Mouse (Mus musculus) adrenal gland, postnatal 10 days (tissue): ENCODE data around the gene Kcna7. TPM values are rescaled to one million over a fixed set of nuclear protein-coding genes. Genes with fewer than 3 reads are reported as not detected.
"Not testable (repeated sequence)": the region's sequence is repeated elsewhere in the genome, so short reads cannot be mapped to it uniquely, and the experiment has no call there.

ENCODE experiments used
- DNase-seq: peaks from one replicate; pipeline ENCODE4 v3.0.0; 2021; ENCODE audit warnings: mixed read lengths
- total RNA-seq, 2 experiments: library from RNA; stranded (reverse); gene quantifications; 2 replicates each; pipeline ENCODE4 v1.2.3; 2021

The Kcna7 gene
- total RNA-seq, 2 experiments from 2014 or later, result 0.75 to 2.6 TPM

DNA sequence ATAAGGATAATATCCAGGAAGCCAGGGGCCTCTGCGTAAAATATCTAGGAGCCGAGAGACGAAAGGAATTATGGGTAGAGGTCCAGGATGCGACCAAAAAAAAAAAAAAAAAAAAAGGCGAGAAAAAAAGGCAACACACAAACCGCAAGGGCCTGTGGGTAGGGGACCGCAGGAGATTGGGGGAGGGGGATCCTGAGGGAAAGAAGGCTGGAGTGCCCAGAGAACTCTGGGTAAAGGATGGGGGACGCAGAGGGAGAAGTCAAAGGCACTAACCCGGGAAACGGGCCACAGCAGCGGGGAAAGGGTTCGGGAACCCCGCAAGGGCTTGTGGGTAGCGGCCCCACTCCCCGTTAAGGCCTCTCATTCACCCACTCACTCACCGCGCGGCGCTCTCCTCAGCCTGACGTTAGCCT, 10.3 kb upstream of the Kcna7 start:
- no peak for DNase-seq

DNA sequence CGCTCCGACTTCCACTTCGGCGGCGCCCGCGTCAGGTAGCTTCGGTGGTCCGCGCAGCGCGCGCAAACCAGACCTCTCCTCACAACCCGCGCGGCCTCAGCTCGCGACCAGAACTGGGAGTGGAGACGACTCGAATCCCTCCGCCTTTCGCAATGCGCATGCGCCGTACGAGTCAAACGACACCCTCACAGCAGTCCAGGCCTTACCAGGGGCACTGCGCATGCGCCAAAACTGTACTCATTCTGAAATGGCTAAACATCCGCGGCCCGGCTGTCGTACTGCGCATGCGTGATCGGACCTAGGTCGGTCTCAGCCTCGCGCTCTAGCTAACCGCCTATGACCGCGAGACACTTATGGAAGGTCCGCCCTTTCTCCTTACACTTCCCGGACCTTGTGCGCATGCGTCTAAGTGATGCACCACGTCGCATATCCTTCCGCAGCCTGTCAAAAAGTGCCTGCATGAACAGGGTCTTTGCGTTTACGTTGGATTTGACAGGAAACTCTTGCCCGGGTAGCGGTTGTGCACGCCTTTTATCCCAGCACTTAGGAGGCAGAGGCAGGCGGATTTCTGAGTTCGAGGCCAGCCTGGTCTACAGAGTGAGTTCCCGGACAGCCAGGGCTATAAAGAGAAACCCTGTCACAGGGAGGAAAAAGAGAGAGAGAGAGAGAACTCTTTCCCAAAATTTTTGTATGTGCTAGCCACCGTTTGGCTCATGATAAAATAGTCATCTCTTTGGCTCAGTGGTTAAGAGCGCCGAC, 9.7 kb upstream of the Kcna7 start, which contains the start of gene Snrnp70:
Gene Snrnp70 (minus strand): TSS at position 165 of the 759 bp plus-strand sequence.
- peak; percentile 100 for DNase-seq

DNA sequence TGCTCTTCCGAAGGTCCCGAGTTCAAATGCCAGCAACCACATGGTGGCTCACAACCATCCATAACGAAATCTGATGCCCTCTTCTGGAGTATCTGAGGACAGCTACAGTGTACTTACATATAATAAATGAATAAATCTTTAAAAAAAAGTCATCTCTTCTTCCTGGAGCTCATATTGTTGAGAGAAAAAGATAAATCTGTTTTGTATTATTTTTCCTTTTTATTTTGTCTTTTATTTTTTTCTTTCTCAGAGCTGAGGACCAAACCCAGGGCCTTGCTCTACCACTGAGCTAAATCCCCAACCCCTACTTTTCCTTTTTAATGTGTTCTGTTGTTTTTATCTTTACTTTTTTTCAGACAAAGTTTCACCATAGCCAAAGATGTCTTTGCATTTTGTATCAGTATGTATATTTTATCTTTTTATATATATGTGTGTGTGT, 9.1 kb upstream of the Kcna7 start:
- not testable (repeated sequence) for DNase-seq

DNA sequence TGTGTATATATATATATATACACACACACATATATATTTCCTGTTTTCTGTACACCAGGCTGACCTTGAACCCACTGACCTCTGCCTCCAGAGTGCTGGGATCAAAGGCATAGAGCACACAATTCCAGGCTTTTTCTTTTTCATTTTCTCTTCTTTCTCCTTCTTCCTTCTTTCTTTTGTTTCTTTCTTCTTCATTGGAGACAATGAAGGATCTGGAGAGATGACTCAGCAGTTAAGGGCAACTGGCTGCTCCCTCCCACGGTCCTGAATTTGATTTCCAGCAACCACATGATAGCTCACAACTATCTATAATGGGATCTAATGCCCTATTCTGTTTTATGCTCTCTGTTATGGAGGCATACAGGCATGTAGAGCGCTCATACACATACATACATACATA, 8.7 kb upstream of the Kcna7 start:
- no peak for DNase-seq

DNA sequence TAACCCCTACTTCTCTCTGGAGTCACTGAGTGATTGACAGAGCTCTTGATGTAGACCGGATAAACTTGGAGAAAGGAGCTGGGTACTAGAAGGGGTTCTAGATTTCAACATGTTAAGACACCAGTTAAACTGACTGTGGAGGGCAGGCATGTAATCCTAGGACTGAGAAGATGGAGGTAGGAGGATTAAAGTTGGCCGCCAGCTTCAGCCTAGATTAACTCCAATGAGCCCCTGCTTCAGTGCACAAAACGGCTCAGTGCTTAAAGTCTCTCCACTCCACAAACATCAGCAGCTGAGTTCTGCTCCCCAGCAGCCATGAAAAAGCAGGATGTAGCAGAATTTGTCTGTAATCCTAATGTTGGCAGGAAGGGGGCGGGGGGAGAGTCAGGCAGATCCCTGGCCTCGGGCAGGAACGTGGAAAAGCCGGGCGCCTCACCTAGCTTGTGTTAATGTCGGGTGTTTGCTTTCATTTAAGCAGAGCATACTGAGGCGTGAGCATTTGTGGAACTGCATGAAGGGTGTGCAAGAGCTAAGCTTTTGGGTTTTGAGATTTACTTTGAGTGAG, 3.9 kb upstream of the Kcna7 start:
- no peak for DNase-seq

DNA sequence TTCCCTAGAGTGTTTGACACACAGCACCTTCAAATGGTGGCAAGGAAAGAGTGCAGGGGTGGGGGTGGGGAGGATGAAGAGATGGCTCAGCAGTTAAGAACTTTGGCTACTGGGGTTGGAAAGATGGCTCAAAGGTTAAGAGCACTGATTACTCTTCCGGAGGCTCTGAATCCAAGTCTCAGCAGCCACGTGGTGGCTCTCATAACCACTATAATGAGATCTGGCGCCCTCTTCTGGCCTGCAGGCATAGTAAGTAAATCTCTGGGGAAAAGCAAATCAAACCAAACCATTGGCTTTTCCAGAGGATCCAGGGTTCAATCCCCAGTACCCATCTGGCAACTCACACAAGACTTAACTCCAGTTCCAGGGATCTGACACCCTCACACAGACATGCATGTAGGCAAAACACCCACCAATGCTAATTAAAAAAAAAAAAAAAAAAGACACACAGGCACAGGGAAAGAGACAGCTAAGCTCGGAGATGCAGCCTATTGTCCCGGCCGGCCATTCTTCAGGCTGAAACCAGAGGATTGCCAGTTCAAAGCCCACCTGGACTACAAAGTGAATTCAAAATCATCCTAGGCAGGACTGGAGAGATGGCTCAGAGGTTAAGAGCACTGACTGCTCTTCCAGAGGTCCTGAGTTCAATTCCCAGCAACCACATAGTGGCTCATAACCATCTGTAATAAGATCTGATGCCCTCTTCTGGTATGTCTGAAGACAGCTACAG, 1.8 kb upstream of the Kcna7 start:
- DNase-seq, result peak; percentile 78

DNA sequence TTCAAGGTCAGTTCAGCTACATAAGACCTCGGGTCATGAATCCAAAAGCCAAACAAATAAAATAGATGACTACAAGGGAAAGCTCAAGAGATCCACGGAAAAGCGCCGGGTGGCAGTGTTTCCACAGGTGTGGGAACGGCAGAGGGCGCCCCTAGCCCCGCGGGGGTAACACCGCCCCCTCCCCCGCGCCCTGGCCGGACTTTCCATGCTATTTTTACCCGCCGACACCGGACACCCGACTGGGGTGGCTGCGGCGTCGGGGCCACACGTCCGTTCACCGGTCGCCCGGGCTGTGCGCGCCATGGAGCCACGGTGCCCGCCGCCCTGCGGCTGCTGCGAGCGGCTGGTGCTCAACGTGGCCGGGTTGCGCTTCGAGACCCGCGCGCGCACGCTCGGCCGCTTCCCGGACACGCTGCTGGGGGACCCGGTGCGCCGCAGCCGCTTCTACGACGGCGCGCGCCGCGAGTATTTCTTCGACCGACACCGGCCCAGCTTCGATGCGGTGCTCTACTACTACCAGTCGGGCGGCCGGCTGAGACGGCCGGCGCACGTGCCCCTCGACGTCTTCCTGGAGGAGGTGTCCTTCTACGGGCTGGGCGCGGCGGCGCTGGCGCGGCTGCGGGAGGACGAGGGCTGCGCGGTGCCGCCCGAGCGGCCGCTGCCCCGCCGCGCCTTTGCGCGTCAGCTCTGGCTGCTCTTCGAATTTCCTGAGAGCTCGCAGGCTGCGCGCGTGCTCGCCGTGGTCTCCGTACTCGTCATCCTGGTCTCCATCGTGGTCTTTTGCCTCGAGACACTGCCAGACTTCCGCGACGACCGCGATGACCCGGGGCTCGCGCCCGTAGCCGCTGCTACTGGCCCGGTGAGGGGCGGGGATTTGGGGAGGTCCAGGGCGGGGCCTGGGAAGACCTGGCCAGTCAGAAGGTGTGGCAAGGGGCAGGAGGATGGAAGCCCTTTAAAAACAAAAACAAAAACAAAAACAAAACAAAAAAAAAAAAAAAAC, 1.0 kb downstream of the Kcna7 start:
- peak; percentile 37 for DNase-seq

DNA sequence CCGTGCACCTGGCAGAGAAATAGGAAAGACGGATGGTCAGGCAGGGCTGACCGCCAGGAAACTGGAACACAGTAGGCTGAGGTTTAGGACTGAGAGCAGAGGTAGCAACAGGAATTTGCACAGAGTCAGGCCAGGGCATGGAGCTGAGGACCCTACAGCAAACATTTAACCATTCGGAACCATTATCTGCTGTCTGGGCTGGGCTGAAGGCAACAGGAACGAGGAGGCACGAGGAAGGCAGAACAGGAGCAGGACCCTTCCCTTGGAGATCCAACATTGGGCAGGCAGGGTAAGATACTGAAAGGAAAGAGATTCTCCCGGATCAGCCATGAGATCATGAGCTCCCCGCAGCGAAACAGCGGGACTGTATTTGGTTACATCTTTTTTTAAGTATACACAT, 2.4 kb downstream of the Kcna7 start:
- no peak for DNase-seq

DNA sequence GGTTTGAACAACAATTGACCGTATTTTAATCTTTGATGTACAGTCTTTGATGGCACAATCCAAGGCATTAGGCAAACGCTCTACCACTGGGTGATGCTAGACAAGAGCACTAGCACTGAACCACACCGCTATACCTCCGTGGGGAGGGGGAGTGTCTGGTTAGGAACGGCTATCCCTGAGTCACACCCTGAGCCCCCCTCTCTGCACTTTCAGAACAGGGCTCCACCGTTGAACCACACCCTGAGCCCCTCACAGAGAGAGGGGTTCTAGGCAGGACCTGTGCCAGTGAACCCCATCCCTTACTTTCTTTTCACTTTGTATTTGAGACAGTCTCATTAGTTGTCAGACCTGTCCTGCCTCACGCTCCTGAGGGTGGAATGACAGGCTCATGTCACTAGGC, 2.9 kb downstream of the Kcna7 start:
- no peak for DNase-seq

DNA sequence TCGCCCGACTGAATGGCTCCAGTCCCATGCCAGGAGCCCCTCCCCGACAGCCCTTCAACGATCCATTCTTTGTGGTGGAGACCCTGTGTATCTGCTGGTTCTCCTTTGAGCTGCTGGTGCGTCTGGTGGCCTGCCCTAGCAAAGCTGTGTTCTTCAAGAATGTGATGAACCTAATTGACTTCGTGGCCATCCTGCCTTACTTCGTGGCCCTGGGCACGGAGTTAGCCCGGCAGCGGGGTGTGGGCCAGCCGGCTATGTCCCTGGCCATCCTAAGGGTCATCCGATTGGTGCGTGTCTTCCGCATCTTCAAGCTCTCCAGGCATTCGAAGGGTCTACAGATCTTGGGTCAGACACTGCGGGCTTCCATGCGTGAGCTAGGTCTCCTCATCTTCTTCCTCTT, 3.5 kb downstream of the Kcna7 start:
- no peak for DNase-seq

DNA sequence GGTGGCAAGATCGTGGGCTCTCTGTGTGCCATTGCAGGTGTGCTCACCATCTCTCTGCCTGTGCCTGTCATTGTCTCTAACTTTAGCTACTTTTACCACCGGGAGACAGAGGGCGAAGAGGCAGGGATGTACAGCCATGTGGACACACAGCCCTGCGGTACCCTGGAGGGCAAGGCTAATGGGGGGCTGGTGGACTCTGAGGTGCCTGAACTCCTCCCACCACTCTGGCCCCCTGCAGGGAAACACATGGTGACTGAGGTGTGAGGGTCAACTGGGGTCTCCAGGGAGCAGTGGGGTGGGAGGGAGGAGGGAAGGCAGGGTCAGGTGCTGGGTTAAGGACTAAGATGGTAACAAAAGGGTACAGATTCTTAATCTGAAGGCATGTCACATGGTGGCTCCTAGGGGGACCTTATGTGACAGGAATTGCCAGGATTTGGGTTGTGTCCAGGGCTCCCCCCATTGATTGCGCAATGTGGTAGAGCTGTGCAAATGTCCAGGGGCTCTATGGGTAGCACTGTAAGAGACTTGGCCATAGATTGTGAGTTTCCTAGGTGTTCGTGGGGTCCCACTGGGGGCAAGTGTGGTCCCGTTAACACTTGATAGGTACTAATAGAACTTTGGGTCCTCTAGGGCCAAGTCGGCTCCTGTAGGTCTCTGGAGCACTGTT, 4.2 kb downstream of the Kcna7 start:
- DNase-seq, result no peak

DNA sequence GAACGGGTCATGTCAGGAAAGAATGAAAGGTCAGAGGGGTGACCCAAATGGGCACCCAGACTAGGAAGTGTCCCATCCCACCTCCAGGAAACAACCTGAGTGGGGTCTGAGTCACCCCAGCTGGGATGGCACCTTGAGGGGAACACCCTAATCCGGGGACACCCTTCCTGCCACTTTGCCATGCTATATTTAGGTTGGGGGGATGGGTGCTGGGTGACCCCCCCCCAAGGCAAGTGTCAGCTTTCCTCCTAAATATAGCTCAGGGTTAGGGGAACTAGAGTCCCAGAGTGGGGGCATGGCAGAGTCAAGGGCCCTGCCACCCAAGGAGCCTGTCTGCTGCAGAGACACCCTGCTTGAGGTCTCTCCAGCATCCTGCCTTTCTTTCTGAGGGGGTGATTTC, 7.0 kb downstream of the Kcna7 start:
- DNase-seq, result no peak

DNA sequence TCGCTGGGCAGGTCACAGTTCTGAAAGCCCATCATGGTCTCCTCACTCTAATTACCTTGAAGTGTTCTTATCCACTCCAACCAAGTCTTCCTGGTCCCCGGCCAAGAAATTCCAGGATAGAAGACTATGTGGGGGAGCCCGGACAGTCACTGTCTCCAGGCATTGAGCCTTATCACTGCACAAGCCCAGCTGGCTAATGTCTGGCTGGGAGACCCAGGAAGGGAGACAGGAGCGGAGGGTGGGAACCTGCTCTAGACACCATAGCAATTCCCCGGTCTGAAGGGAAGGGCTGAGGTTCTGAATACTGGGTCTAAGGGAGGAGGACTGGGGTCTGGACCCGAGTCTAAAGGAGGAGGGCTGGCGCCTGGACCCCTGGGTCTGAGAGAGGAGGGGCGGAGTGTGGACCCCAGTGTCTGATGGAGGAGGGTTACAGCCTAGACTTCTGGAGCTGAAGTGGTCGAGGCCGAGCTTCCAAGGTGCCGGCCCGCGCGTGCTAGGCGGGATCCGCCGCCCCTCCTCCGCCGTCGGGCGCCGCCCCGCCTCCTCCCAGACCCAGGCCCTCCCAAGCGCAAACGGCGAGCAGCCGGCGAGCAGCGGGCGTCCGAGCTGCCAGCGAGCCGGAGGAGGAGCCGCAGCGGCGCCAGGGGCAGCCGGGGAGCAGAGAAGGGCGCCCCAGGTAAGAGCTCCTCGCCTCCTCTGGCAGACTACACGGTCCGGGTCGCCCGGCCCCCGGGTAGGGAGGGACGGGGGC, 7.8 kb downstream of the Kcna7 start, which contains the start of gene Ntf5:
Gene Ntf5 (plus strand): TSS at position 583 of the 751 bp plus-strand sequence.
- DNase-seq, result peak; percentile 41

DNA sequence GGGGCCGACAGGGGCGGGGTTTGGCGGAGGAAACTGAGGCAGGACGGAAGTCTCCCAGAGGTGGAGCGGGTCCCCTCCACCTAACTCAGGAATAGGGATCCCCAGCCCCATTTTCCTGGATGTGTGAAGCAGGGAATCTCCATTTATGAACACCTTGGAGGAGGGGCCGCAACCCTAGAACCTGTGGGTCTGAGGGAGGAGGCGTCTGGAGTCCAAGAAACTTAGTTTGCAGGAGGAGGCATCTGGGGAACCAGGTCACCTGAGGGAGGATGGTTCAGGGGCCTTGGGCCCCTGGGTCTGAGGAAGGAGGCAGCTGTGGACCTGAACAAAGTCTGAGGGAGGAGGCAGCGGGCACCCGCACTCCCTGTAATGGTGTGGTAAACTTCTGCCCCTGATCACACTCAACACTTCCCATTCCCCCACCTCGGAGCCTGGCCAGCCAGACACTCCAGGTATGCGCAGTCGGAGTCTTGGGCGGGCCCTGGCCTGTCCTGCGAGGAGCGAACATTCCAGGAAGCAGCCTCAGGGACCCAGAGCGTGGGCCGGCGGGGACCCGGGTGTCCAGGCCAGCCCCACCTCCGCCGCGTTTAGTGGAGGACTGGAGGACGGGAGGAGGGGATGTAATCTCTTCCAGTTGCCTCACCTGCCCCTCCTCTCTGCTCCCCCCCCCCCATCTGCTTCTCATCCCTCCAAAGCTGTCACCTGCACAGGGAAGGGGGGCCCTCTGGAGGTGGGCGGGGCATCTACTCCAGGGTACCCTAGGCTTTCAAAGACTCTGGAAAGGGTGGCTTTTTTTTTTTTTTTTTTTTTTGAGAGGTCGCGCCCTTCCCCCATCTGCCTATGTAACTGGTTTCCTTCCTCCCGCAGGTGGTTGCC, 8.6 kb downstream of the Kcna7 start:
- no peak for DNase-seq

DNA sequence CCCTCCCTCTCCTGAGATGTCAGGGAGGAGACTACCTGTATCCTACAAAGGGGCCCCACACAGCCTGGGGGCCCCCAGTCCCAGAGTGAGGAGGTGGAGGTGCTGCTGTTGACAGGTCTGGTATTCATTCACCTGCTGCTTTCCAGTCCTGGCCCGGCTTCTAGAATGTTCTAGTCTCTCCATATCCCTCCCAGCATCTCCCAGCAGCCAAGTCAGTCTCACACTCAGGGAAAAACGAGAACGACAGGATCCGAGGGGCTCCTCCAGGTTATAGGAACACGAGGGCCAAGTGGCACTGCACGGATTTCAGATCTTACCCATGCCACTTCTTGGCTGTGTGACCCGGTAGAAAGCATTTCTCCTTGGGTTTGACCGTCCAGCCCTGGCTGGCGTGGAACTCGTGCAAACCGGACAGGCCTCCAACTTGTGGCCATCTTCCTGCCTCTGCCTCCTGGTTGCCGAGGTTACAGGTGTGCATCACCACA, 9.3 kb downstream of the Kcna7 start:
- no peak for DNase-seq

DNA sequence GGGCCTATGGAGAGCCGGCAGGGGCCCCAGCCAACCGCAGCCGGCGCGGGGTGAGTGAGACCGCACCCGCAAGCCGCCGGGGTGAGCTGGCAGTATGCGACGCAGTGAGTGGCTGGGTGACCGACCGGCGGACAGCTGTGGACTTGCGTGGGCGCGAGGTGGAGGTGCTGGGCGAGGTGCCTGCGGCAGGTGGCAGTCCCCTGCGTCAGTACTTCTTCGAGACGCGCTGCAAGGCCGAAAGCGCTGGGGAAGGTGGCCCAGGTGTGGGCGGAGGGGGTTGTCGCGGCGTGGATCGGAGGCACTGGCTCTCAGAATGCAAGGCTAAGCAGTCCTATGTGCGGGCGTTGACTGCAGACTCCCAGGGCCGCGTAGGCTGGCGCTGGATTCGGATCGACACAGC, 10.2 kb downstream of the Kcna7 start:
- no peak for DNase-seq

DNA sequence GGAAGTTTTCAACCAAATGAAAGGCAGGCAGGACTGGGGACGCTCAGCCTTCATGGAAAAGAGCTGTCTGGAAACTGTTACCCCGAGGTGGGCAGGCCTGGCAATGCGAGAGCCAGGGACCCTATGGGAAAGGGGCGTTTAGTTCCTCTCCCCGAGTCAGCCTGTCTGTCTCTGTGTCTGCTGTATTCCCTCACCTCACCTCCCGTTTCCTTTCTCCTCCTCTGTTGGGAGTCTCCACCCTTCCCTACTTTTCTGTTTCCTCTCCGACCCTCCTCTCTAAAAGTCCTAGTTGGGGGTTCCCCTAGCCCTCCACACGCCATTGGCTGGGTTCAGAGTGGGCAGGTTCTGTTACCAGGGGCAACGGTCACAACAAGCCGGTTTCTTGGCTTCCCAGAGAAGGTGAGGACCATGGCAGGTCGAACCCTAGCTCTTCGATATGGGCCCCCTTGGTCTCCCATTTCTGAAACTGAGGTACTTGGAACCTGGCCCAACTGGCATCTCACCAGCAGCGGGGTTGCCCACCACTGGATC, 12.6 kb downstream of the Kcna7 start:
- DNase-seq, result no peak

DNA sequence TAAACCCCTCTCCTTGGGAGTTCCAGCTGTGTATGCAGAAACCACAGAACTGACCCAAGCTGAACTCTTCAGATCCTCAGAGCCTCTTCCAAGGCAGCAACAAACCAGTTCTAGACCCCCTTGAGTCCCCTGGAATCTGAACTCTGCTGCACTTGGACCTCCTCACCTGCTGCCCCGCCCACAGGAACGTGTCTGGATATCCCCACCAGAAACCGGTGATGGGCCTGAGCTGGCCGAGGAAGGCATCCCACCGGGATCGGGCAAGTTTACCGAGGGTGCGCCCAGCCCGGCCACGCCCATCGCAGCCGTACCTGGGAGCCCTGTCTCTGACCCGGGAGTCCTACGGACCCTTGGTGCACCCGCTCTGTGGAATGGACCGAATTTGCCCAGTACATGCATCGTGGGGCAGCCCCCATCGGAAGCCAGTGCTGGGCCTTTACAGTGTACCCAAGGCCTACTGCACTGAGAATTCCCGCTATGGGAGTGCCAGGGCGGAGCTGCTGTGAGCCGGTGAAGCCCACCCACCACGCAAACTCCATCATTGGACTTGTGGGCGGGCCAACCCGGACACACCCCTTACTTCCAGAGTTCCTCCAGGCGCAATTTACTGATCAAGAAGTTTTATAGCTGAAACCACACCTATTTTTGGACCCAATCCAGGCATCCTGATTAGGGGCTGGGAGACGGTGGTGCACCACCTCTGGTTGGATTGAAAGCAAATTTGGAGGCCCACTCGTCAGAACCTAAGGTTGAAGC, 14.6 kb downstream of the Kcna7 start:
- DNase-seq, result no peak

DNA sequence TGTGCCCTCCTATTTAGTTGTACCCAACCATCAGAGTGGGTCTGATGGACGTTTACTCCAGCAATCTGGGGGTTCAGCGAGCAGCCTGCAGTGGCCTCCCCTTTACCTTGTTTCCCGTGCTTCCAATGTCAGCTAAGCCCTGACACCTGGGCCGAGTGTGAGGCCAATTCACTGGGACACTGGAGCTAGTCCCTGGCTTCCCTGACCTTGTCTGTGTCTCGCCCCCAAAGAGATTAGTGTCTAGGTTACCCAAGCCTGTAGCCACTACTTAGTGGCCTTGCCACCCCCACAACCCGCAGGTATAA, 15.1 kb downstream of the Kcna7 start, which contains the start of gene Lhb:
Gene Lhb (plus strand): TSS at position 206 of the 305 bp plus-strand sequence.
- DNase-seq, result no peak
